Mouse (Mus musculus) lung, embryonic 15.5 days (tissue): ENCODE measurements around the gene Nat8f1. TPM values are rescaled to one million over a fixed set of nuclear protein-coding genes. Genes with fewer than 3 reads are reported as not detected.
"Not testable (repeated sequence)": the region's sequence is repeated elsewhere in the genome, so short reads cannot be mapped to it uniquely, and the experiment has no call there.

ENCODE experiments used
- ATAC-seq: fragments of 200-750 bp; cut with Nextera tagmentation; 2 replicates; pipeline ENCODE4 v1.8.0; 2017; ENCODE audit warnings: moderate number of reproducible peaks, borderline replicate concordance; ENCODE audit not compliant: low FRiP score, low TSS enrichment; ENCODE audit errors: extremely low read depth
- H3K27ac ChIP-seq: fragments of 300-500 bp; sonication (generic); 2 replicates; pipeline ENCODE4 v1.5.1; 2015; ENCODE audit warnings: moderate library complexity, mild to moderate bottlenecking, inconsistent platforms
- H3K27me3 ChIP-seq: fragments of 300-500 bp; sonication (generic); 2 replicates; pipeline ENCODE4 v1.6.1; 2015; ENCODE audit warnings: inconsistent platforms
- H3K36me3 ChIP-seq: fragments of 300-500 bp; sonication (generic); 2 replicates; pipeline ENCODE4 v1.6.1; 2015; ENCODE audit warnings: inconsistent platforms
- H3K4me1 ChIP-seq: fragments of 300-500 bp; sonication (generic); 2 replicates; pipeline ENCODE4 v1.6.1; 2015; ENCODE audit warnings: inconsistent platforms
- H3K4me2 ChIP-seq: fragments of 300-500 bp; sonication (generic); 2 replicates; pipeline ENCODE4 v1.6.1; 2015; ENCODE audit warnings: inconsistent platforms, mild to moderate bottlenecking, moderate library complexity
- H3K4me3 ChIP-seq: fragments of 300-500 bp; sonication (generic); 2 replicates; pipeline ENCODE4 v1.5.1; 2015; ENCODE audit warnings: mild to moderate bottlenecking, inconsistent platforms
- H3K9ac ChIP-seq: fragments of 300-500 bp; sonication (generic); 2 replicates; pipeline ENCODE4 v1.6.1; 2015; ENCODE audit warnings: inconsistent platforms
- H3K9me3 ChIP-seq: fragments of 300-500 bp; sonication (generic); 2 replicates; pipeline ENCODE4 v1.6.1; 2016; ENCODE audit warnings: inconsistent platforms
- WGBS: fragments of 180-500 bp; shearing (Covaris S2); methylation state at CpG from one replicate; pipeline ENCODE4 v1.1.7; 2015; 5-methylcytosine and 5-hydroxymethylcytosine counted together
- polyA plus RNA-seq: library from polyadenylated mRNA; unstranded; fragments of >200 nt; fragmentation: Nextera tagmentation; extraction: Ambion mirVana; gene quantifications from 2 replicates; pipeline ENCODE4 v1.2.1, GENCODE M21; 2015

Gene Nat8f1
- polyA plus RNA-seq, 1 experiment from 2014 or later, result 6.0 TPM

DNA sequence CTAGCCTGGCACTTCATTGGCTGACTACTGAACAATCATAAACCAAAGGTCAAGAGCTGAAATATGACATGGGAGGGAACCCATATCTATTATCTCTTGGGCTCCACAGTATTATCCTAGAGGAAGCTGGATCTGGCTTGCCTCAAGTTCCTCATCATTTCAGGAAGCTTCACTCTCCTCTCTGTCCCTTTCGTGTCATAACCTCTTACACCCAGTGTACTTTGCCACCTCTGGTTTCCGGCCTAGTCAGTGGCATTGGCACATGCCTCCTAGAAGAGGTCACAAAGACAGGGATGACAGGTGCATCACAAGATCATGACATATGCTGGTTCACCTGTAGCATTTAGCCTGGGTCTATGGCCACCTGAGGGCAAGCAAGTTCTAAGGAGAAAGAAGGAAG is 13.2 kb downstream of the Nat8f1 start:
- no peaks in the 10 kb centered on the region for H3K9me3 ChIP-seq
- H3K27ac ChIP-seq, result no peak overlapping the region
- H3K9ac ChIP-seq, result no peak overlapping the region
- H3K4me2 ChIP-seq, result no peak overlapping the region
- no peak for ATAC-seq
- no peaks in the 10 kb centered on the region for H3K36me3 ChIP-seq
- no peaks in the 10 kb centered on the region for H3K27me3 ChIP-seq
- no peaks in the 10 kb centered on the region for H3K4me1 ChIP-seq
- no peak overlapping the region for H3K4me3 ChIP-seq
- 86% methylated on average over 2 of the region's 2 CpGs for WGBS

- H3K4me2 ChIP-seq, H3K27ac ChIP-seq, H3K9me3 ChIP-seq, H3K36me3 ChIP-seq, ATAC-seq, H3K27me3 ChIP-seq, H3K9ac ChIP-seq, H3K4me1 ChIP-seq, H3K4me3 ChIP-seq: not testable (repeated sequence)
- 75% methylated on average over 7 of the region's 8 CpGs for WGBS
Observed at GRCm38 (mm10) chr6:85898596-85899475, 16.7 kb downstream of the Nat8f1 start.

DNA sequence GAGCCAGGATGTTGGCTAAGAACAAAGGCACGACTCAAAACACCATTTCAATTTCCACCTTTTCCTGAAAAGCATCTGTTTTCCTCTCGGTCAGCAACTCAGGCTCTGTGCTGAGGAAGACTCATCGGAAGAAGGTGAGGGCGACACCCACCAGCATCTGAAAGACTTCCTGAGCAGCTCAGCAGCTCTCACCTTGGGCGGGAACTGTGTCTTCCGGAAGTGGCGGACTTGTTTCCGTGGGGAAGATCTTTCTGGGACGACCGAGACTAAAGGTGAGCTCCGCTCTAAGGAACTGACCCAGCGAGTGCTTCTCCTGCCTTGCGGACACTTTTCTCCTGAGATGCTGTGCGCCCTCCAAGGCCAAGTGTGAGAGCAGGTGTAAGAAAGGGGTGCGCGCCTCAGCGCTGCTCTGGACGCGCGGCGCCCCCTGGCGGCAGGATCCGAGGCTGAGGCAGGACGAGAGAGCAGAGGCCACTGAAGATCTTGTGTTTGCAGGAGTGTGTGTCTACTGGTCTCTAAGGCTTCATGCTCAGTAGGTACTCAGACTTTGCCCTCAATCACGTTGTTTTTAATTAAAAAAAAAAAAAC is 20.3 kb downstream of the Nat8f1 start:
- ATAC-seq, H3K9me3 ChIP-seq: not testable (repeated sequence)

GRCm38 (mm10) chr6:85888961-85889360 is 26.5 kb downstream of the Nat8f1 start:
- no peak overlapping the region for H3K9ac ChIP-seq
- H3K27ac ChIP-seq, result no peak overlapping the region
- no peak overlapping the region for H3K4me2 ChIP-seq
- no peaks in the 10 kb centered on the region for H3K4me1 ChIP-seq
- H3K27me3 ChIP-seq, result no peaks in the 10 kb centered on the region
- ATAC-seq, result no peak
- H3K9me3 ChIP-seq, result 0 out of 2 replicates have a peak, but pooled peaks cover 4% of the 10 kb centered on the region
- no peak overlapping the region for H3K4me3 ChIP-seq
- 80% methylated on average over 2 of the region's 2 CpGs for WGBS
- H3K36me3 ChIP-seq, result no peaks in the 10 kb centered on the region

More for the DNA sequence above, 20.3 kb downstream of the Nat8f1 start:
- H3K4me2 ChIP-seq, H3K36me3 ChIP-seq, H3K27ac ChIP-seq, H3K9ac ChIP-seq, H3K4me3 ChIP-seq, H3K4me1 ChIP-seq, H3K27me3 ChIP-seq: not testable (repeated sequence)
- 68% methylated on average over 25 of the region's 25 CpGs for WGBS

DNA sequence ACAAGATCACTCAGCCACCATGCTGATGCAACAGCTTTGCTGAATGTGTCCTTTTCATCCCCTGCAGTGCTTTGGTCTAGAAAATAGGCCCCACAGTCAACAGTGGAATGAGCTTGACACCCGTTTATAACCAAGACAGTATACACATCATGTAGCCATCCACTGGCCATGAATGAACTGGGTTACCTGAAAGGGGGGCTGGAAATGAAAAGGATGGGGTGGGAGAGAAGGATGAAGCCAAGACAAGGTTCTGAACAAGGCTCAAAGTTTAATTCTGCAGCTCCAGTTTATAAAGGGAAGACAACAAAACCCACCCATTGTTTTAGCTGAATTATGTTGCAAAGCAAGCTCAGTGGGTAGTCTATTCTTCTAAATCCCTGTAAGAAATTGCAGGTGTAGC is 31.2 kb downstream of the Nat8f1 start:
- 88% methylated on average over 1 of the region's 1 CpGs for WGBS
- Histone ChIP-seq H3K9ac (no peak overlapping the region), H3K4me3 (no peak overlapping the region), H3K4me2 (no peak overlapping the region), H3K9me3 (peaks cover 10% of the 10 kb centered on the region), H3K36me3 (no peaks in the 10 kb centered on the region), H3K27me3 (no peaks in the 10 kb centered on the region), H3K27ac (no peak overlapping the region), H3K4me1 (no peaks in the 10 kb centered on the region)
- no peak for ATAC-seq

DNA sequence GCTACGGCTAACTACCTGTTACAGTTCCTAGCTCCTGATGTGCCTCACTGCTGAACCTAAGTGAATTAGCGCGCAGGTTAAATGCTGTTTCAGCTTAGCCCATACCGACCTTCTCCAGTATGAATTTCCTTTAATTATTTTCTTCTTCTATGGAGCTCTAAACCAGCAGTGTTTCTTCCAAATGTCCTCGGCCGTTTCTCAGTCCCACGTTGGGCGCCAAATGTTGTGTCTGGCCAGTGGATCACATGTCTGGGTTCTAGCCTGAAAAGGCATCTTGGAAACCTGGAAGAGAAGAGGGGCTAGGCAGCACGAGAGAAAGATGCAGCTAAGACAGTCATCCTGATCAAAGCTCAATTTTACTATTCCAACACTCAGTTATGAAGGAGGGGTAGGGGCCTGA is 32.2 kb downstream of the Nat8f1 start:
- H3K9ac ChIP-seq, H3K27me3 ChIP-seq, H3K4me2 ChIP-seq, H3K4me3 ChIP-seq, H3K27ac ChIP-seq, H3K4me1 ChIP-seq, ATAC-seq, H3K36me3 ChIP-seq: not testable (repeated sequence)
- H3K9me3 ChIP-seq, result peaks cover 10% of the 10 kb centered on the region
- 94% methylated on average over 9 of the region's 9 CpGs for WGBS

DNA sequence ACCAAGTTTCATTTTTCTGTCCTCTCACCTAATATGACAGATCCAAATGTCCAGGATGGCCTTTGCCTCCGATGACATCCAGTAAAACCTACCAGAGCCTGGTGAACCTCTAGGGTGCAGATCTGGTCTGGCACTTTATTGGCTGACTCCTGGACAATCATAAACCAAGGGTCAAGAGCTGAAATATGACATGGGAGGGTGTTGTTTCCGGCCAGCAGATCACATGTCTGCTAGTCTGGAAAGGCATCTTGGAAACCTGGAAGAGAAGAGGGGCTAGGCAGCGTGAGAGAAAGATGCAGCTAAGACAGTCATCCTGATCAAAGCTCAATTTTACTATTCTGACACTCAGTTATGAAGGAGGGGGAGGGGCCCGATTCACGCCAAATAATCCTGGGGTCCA is 46.5 kb downstream of the Nat8f1 start, which contains the start of gene Nat8f2:
Nat8f2 (minus strand) TSS at position 153 of the 400 bp plus-strand sequence.
- not testable (repeated sequence) for H3K36me3 ChIP-seq, H3K4me1 ChIP-seq, H3K9me3 ChIP-seq, H3K27me3 ChIP-seq, H3K9ac ChIP-seq, H3K4me3 ChIP-seq, H3K4me2 ChIP-seq, ATAC-seq, H3K27ac ChIP-seq
- WGBS, result 63% methylated on average over 5 of the region's 5 CpGs

DNA sequence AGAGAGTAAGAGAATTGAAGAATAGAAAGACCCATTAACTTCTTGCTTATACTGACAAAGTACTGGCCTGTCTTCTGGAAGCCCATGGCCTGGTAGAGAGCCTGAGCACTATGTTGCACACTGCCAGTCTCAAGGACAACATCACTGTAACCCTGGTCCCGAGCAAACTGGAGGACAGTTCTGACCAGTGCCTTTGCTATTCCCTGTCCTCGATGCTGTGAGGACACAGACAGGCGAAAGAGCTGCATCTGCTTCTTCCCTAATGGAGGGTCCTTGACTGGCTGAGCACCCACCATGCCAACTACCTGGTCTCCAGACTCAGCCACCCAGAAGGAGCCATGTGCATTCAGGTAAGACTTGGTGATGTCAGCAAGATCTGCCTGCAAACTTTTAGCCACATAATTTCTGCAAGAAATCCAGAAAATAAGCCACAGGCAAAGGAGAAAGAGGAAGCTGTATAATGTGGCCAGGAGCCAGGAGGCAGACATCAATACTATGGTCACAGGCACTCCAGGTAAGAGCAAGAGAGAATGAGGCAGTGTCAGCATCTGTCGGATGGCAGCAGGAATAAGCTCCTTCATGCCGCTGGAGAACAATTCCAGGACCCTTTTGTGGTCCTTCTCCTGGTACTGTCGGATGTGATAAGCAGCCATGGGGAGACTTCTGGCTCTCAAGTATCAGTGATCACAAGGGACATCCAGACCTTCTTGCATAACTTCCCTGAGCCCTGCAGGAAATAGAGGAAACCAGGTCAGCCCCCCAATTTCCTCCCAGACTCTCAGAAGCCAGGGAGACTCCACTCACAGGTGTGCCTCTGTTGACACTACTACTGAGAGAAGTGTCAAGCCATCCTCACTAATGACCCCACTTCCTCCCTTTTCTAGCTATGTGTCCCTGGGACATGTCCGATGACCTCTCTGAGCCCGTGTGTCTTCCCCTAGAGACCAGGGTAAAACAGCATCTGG is 47.5 kb downstream of the Nat8f1 start:
- 72% methylated on average over 8 of the region's 8 CpGs for WGBS
- H3K9ac ChIP-seq, result no peak overlapping the region
- H3K9me3 ChIP-seq, result no peaks in the 10 kb centered on the region
- H3K27ac ChIP-seq, result no peak overlapping the region
- H3K4me3 ChIP-seq, result no peak overlapping the region
- no peaks in the 10 kb centered on the region for H3K36me3 ChIP-seq
- no peak overlapping the region for H3K4me2 ChIP-seq
- no peaks in the 10 kb centered on the region for H3K27me3 ChIP-seq
- no peaks in the 10 kb centered on the region for H3K4me1 ChIP-seq
- no peak for ATAC-seq

GRCm38 (mm10) chr6:85866995-85867394 is 48.5 kb downstream of the Nat8f1 start:
- not testable (repeated sequence) for H3K9ac ChIP-seq, H3K36me3 ChIP-seq, H3K4me3 ChIP-seq, H3K9me3 ChIP-seq, H3K27me3 ChIP-seq, ATAC-seq, H3K4me2 ChIP-seq, H3K4me1 ChIP-seq, H3K27ac ChIP-seq
- 53% methylated on average over 1 of the region's 1 CpGs for WGBS

DNA sequence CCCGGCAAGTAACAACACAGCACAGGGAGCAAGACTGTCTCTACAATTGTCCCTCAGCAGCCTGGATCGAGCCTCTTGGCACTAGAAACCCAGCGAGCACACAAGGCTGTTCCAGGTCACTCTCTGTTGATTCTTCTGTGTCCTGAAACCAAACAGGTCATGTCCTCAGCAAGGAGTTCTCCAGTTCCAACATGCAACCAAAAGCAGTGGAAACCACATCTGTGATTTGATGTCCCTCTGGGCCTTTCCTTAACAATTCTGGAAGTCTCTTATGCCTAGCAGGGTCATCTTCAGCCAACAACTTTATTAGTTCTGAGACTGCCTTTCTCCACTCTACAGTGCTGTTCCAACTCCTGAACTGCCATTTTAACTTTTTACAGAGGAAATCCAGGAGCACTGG is 49.3 kb downstream of the Nat8f1 start:
- H3K4me3 ChIP-seq, result not testable (repeated sequence)

GRCm38 (mm10) chr6:85864900-85865639 is 50.4 kb downstream of the Nat8f1 start:
- H3K4me2 ChIP-seq, H3K4me1 ChIP-seq, H3K27me3 ChIP-seq, H3K4me3 ChIP-seq, ATAC-seq, H3K9me3 ChIP-seq, H3K9ac ChIP-seq, H3K36me3 ChIP-seq, H3K27ac ChIP-seq: not testable (repeated sequence)
- WGBS, result 53% methylated on average over 5 of the region's 7 CpGs

More for the DNA sequence above, 49.3 kb downstream of the Nat8f1 start:
- ATAC-seq, H3K9me3 ChIP-seq, H3K27me3 ChIP-seq, H3K9ac ChIP-seq, H3K4me2 ChIP-seq, H3K4me1 ChIP-seq, H3K27ac ChIP-seq, H3K36me3 ChIP-seq: not testable (repeated sequence)
- 85% methylated on average over 3 of the region's 3 CpGs for WGBS
